Mouse (Mus musculus): ENCODE results near the gene Rhoq. TPM values are rescaled to one million over a fixed set of nuclear protein-coding genes. Genes with fewer than 3 reads are reported as not detected.
A peak's percentile ranks its signal among the peaks of the same experiment; 100 is the strongest.

Rhoq gene
- polyA plus RNA-seq (2015; fragmentation: Nextera tagmentation; extraction: Ambion mirVana) = 5.1 and 5.7 TPM in 2 replicates

GRCm38 (mm10) chr17:86962894-86963585, at the start of gene Rhoq:
TSS of gene Rhoq (plus strand) at chr17:86963082.
- Histone ChIP-seq H3K9me3 (replicated peaks) (no peaks in the 10 kb centered on the region), H3K4me3 (peak within 1 kb of the TSS; percentile 78), H3K36me3 (ENCODE audit: poor library complexity, severe bottlenecking) (no peaks in the 10 kb centered on the region), H3K27me3 (no peaks in the 10 kb centered on the region), H3K4me2 (peak within 1 kb of the TSS; percentile 85), H3K4me1 (peaks cover 36% of the 10 kb centered on the region), H3K27ac (peak within 1 kb of the TSS; percentile 75), H3K9ac (peak within 1 kb of the TSS; percentile 87)
- under 1% methylated on average over 36 of the region's 86 CpGs for WGBS
- ATAC-seq = peak; percentile 90

- H3K4me2 ChIP-seq = no peak overlapping the region
- ATAC-seq = no peak
- 0 out of 2 replicates have a peak, but pooled peaks cover 4% of the 10 kb centered on the region for H3K9me3 ChIP-seq (replicated peaks)
- no peak overlapping the region for H3K9ac ChIP-seq
- H3K36me3 ChIP-seq (ENCODE audit: poor library complexity, severe bottlenecking) = no peaks in the 10 kb centered on the region
- no peaks in the 10 kb centered on the region for H3K27me3 ChIP-seq
- no peak overlapping the region for H3K27ac ChIP-seq
- H3K4me1 ChIP-seq = no peaks in the 10 kb centered on the region
- 90% methylated on average over 4 of the region's 4 CpGs for WGBS
- no peak overlapping the region for H3K4me3 ChIP-seq
These were observed 47.3 kb upstream of the Rhoq start for GRCm38 (mm10) chr17:86915540-86915939.

GRCm38 (mm10) chr17:86917048-86917447, 45.8 kb upstream of the Rhoq start, which contains the start of gene Tmem247:
TSS of gene Tmem247 (plus strand) at chr17:86917348.
- no peak within 1 kb of the TSS for H3K27ac ChIP-seq

GRCm38 (mm10) chr17:86918786-86919185, 44.1 kb upstream of the Rhoq start:
- Histone ChIP-seq H3K27me3 (no peaks in the 10 kb centered on the region), H3K4me3 (no peak overlapping the region), H3K9me3 (replicated peaks) (0 out of 2 replicates have a peak, but pooled peaks cover 4% of the 10 kb centered on the region), H3K27ac (no peak overlapping the region), H3K4me1 (no peaks in the 10 kb centered on the region), H3K4me2 (no peak overlapping the region), H3K36me3 (ENCODE audit: poor library complexity, severe bottlenecking) (no peaks in the 10 kb centered on the region), H3K9ac (no peak overlapping the region)
- 78% methylated on average over 6 of the region's 6 CpGs for WGBS
- ATAC-seq = no peak

More at GRCm38 (mm10) chr17:86917048-86917447, 45.8 kb upstream of the Rhoq start, which contains the start of gene Tmem247:
- Histone ChIP-seq H3K9ac (no peak within 1 kb of the TSS), H3K4me1 (no peaks in the 10 kb centered on the region), H3K36me3 (ENCODE audit: poor library complexity, severe bottlenecking) (no peaks in the 10 kb centered on the region), H3K4me2 (no peak within 1 kb of the TSS), H3K27me3 (no peaks in the 10 kb centered on the region), H3K4me3 (no peak within 1 kb of the TSS), H3K9me3 (replicated peaks) (0 out of 2 replicates have a peak, but pooled peaks cover 4% of the 10 kb centered on the region)
- WGBS = 89% methylated on average over 10 of the region's 10 CpGs
- ATAC-seq = no peak

- Histone ChIP-seq H3K4me2 (no peak overlapping the region), H3K36me3 (ENCODE audit: poor library complexity, severe bottlenecking) (no peaks in the 10 kb centered on the region), H3K4me1 (no peaks in the 10 kb centered on the region), H3K9ac (no peak overlapping the region), H3K9me3 (replicated peaks) (0 out of 2 replicates have a peak, but pooled peaks cover 4% of the 10 kb centered on the region), H3K4me3 (no peak overlapping the region), H3K27ac (no peak overlapping the region), H3K27me3 (no peaks in the 10 kb centered on the region)
- 94% methylated on average over 11 of the region's 11 CpGs for WGBS
- ATAC-seq = no peak
These were observed 43.2 kb upstream of the Rhoq start for GRCm38 (mm10) chr17:86919729-86920128.

- Histone ChIP-seq H3K4me1 (no peaks in the 10 kb centered on the region), H3K4me2 (no peak overlapping the region), H3K9ac (no peak overlapping the region), H3K36me3 (ENCODE audit: poor library complexity, severe bottlenecking) (no peaks in the 10 kb centered on the region), H3K27me3 (no peaks in the 10 kb centered on the region), H3K9me3 (replicated peaks) (peaks cover 13% of the 10 kb centered on the region), H3K27ac (no peak overlapping the region), H3K4me3 (no peak overlapping the region)
- ATAC-seq = no peak
- WGBS = 80% methylated on average over 3 of the region's 3 CpGs
These were observed 38.2 kb upstream of the Rhoq start for GRCm38 (mm10) chr17:86924679-86925078.

- Histone ChIP-seq H3K36me3 (ENCODE audit: poor library complexity, severe bottlenecking) (no peaks in the 10 kb centered on the region), H3K9me3 (replicated peaks) (peaks cover 13% of the 10 kb centered on the region), H3K9ac (no peak overlapping the region), H3K27ac (no peak overlapping the region), H3K4me2 (no peak overlapping the region), H3K4me3 (no peak overlapping the region), H3K27me3 (no peaks in the 10 kb centered on the region), H3K4me1 (peaks cover 5% of the 10 kb centered on the region)
- 91% methylated on average over 3 of the region's 3 CpGs for WGBS
- no peak for ATAC-seq
These were observed 36.0 kb upstream of the Rhoq start for GRCm38 (mm10) chr17:86926836-86927235.

- ATAC-seq = no peak
- no peak overlapping the region for H3K4me2 ChIP-seq
- H3K27ac ChIP-seq = no peak overlapping the region
- H3K9me3 ChIP-seq (replicated peaks) = peaks cover 13% of the 10 kb centered on the region
- H3K9ac ChIP-seq = no peak overlapping the region
- H3K27me3 ChIP-seq = no peaks in the 10 kb centered on the region
- H3K36me3 ChIP-seq (ENCODE audit: poor library complexity, severe bottlenecking) = no peaks in the 10 kb centered on the region
- peaks cover 15% of the 10 kb centered on the region for H3K4me1 ChIP-seq
- H3K4me3 ChIP-seq = no peak overlapping the region
- WGBS = 86% methylated on average over 6 of the region's 6 CpGs
These were observed 33.5 kb upstream of the Rhoq start for GRCm38 (mm10) chr17:86929355-86929754.

- no peak overlapping the region for H3K4me2 ChIP-seq
- H3K4me3 ChIP-seq = no peak overlapping the region
- ATAC-seq = no peak
- H3K9ac ChIP-seq = no peak overlapping the region
- no peak overlapping the region for H3K27ac ChIP-seq
- no peaks in the 10 kb centered on the region for H3K36me3 ChIP-seq (ENCODE audit: poor library complexity, severe bottlenecking)
- H3K27me3 ChIP-seq = peaks cover 2% of the 10 kb centered on the region; the same call in 1 of the 2 replicates
- peaks cover 15% of the 10 kb centered on the region for H3K4me1 ChIP-seq
- peaks cover 13% of the 10 kb centered on the region for H3K9me3 ChIP-seq (replicated peaks)
These were observed 32.9 kb upstream of the Rhoq start for GRCm38 (mm10) chr17:86929981-86930380.

GRCm38 (mm10) chr17:86932896-86933295, 30.0 kb upstream of the Rhoq start:
- WGBS = 36% methylated on average over 5 of the region's 5 CpGs
- Histone ChIP-seq H3K27me3 (peaks cover 5% of the 10 kb centered on the region; the same call in 1 of the 2 replicates), H3K36me3 (ENCODE audit: poor library complexity, severe bottlenecking) (no peaks in the 10 kb centered on the region), H3K4me1 (peaks cover 25% of the 10 kb centered on the region), H3K4me2 (no peak overlapping the region), H3K27ac (no peak overlapping the region), H3K9ac (no peak overlapping the region), H3K9me3 (replicated peaks) (peaks cover 2% of the 10 kb centered on the region; the same call in 1 of the 2 replicates), H3K4me3 (no peak overlapping the region)
- peak; percentile 42; the same call in 1 of the 2 replicates for ATAC-seq

- peaks cover 26% of the 10 kb centered on the region for H3K4me1 ChIP-seq
- H3K4me3 ChIP-seq = no peak overlapping the region
- no peaks in the 10 kb centered on the region for H3K9me3 ChIP-seq (replicated peaks)
- no peak overlapping the region for H3K9ac ChIP-seq
- no peaks in the 10 kb centered on the region for H3K36me3 ChIP-seq (ENCODE audit: poor library complexity, severe bottlenecking)
- peaks cover 5% of the 10 kb centered on the region; the same call in 1 of the 2 replicates for H3K27me3 ChIP-seq
- ATAC-seq = no peak
- H3K4me2 ChIP-seq = peak overlapping the region; percentile 58
- WGBS = 65% methylated on average over 2 of the region's 2 CpGs
- peak overlapping the region; percentile 42; the same call in 1 of the 2 replicates for H3K27ac ChIP-seq
These were observed 25.8 kb upstream of the Rhoq start for GRCm38 (mm10) chr17:86937064-86937463.

- Histone ChIP-seq H3K27me3 (peaks cover 5% of the 10 kb centered on the region; the same call in 1 of the 2 replicates), H3K36me3 (ENCODE audit: poor library complexity, severe bottlenecking) (no peaks in the 10 kb centered on the region), H3K9ac (peak overlapping the region; percentile 10; the same call in 1 of the 2 replicates), H3K4me3 (peak overlapping the region; percentile 38), H3K4me2 (peak overlapping the region; percentile 58), H3K9me3 (replicated peaks) (no peaks in the 10 kb centered on the region), H3K27ac (peak overlapping the region; percentile 42; the same call in 1 of the 2 replicates), H3K4me1 (peaks cover 22% of the 10 kb centered on the region)
- peak; percentile 90 for ATAC-seq
- 2% methylated on average over 20 of the region's 20 CpGs for WGBS
These were observed 25.3 kb upstream of the Rhoq start for GRCm38 (mm10) chr17:86937497-86938155.

All from forebrain, embryonic 13.5 days (tissue).